ENCODE assay signal across 9 mouse cellular contexts in the genomic region with DNA sequence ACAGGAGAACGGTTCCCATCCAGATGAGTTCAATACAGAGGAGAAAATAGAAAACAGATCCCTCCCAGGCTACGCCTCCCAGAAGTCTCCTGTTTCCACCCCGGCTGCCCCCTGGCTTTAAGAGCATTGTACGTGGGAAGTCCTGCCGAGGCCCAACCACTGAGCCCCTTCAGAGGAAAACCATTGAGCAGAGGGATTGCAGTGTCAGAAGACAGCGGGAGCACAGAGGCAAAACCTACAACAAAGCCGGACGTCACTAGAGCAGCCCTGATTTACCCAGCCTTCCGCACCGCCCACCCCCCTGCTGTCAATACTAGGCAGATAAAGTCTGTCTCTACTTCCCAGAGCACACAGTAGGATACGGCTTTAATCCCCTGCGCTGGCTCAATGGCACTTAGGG. TPM values are rescaled to one million over a fixed set of nuclear protein-coding genes. Genes with fewer than 3 reads are reported as not detected.
A peak's percentile ranks its signal among the peaks of the same experiment; 100 is the strongest.
DNase-seq lines count a peak whose midpoint lies in the region; ATAC-seq and TF ChIP-seq lines count a peak whose summit lies in the region.
"Had no signal": no experiment of that assay in that cellular context is flagged by ENCODE, and none has a peak within 500 bp of the region (broad histone marks: within the 10 kb centered on the region; RNA-seq: fewer than 3 reads in every experiment).

No protein-coding gene starts in this region.

- WGBS in kidney, adult 2 months = 11% methylated on average over 12 of the region's 12 CpGs
- 2% methylated on average over 12 of the region's 12 CpGs for whole genome bisulfite sequencing in stomach, embryonic 16.5 days

- no peak for TF ChIP-seq CTCF in kidney, adult 2 months (conservative IDR thresholded peaks at IDR 0.05; ENCODE audit: insufficient read depth, insufficient read length, low read depth, low read length)

- peak; percentile 17 for DNase-seq in kidney, adult 2 months
- no peak for DNase-seq in kidney, adult 11 months
- peak; percentile 5 for DNase-seq in cerebellum, adult 8-10 months
- DNase-seq in forelimb bud, embryonic 11.5 days (ENCODE audit: low read depth, low spot score) = peak; percentile 72
- DNase-seq in kidney, postnatal 14 days = peak; percentile 28
- DNase-seq in lung, postnatal 10 days = peak; percentile 8
- no peak for DNase-seq in spleen, postnatal 14 days (ENCODE audit: low spot score in 2 of 2)

- peak overlapping the region; percentile 100 for H3K4me2 ChIP-seq in stomach, embryonic 16.5 days (ENCODE audit: low read depth, low read length)

- no peaks in the 10 kb centered on the region for H3K27me3 ChIP-seq in kidney, adult 2 months (replicated peaks; ENCODE audit: control insufficient read depth, insufficient read depth, low read length)
- H3K27me3 ChIP-seq in stomach, embryonic 16.5 days (ENCODE audit: control insufficient read depth, insufficient read depth, low read length) = peaks cover 14% of the 10 kb centered on the region

- H3K9ac ChIP-seq in stomach, embryonic 16.5 days (ENCODE audit: low read length) = peak overlapping the region; percentile 69

- H3K9me3 ChIP-seq in stomach, embryonic 16.5 days (replicated peaks; ENCODE audit: control insufficient read depth, low read length) = peaks cover 6% of the 10 kb centered on the region
- H3K9me3 ChIP-seq: G1E had no signal

- no peaks in the 10 kb centered on the region for H3K36me3 ChIP-seq in kidney, adult 2 months (ENCODE audit: control insufficient read depth, insufficient read depth, low read length)
- H3K36me3 ChIP-seq in stomach, embryonic 16.5 days (ENCODE audit: control insufficient read depth, insufficient read depth, low read length) = no peaks in the 10 kb centered on the region
- H3K36me3 ChIP-seq: G1E had no signal

- no peak overlapping the region for H3K27ac ChIP-seq in kidney, adult 2 months (ENCODE audit: insufficient read depth, low read depth, low read length)
- no peak overlapping the region for H3K27ac ChIP-seq in stomach, embryonic 16.5 days (ENCODE audit: low read length)

- no peak for ATAC-seq in stomach, embryonic 16.5 days (ENCODE audit: insufficient read depth, low FRiP score)

- TF ChIP-seq POLR2A in kidney, adult 2 months (IDR thresholded peaks at IDR 0.05; ENCODE audit: low read depth, low read length) = no peak

- H3K4me3 ChIP-seq in kidney, adult 2 months (ENCODE audit: insufficient read depth, low read depth, low read length) = peak overlapping the region; percentile 8; the same call in 1 of the 2 replicates
- peak overlapping the region; percentile 64 for H3K4me3 ChIP-seq in stomach, embryonic 16.5 days (replicated peaks; ENCODE audit: low read length)

- H3K4me1 ChIP-seq in kidney, adult 2 months (ENCODE audit: control insufficient read depth, insufficient read depth, low read length) = no peaks in the 10 kb centered on the region; the same call in 1 of the 2 replicates
- peaks cover 7% of the 10 kb centered on the region for H3K4me1 ChIP-seq in stomach, embryonic 16.5 days (ENCODE audit: control insufficient read depth, insufficient read depth, low read length)

RNA-seq across cellular contexts. Expression of gene Frzb, which starts 0.8 kb away (rescaled TPM):
- 6.8 and 8.3 TPM in 2 replicates for polyA plus RNA-seq in kidney, adult 2 months (2012; rRNA removed)
- 3.8 and 6.5 TPM in 2 replicates for polyA plus RNA-seq in stomach, embryonic 16.5 days (2015; fragmentation: Nextera tagmentation; extraction: Ambion mirVana)

Comparison
In these comparisons a context has a peak if more than half of its experiments do, and no peak if none do; other contexts are left out.
1. DNase-seq: peak in kidney, adult 2 months (single experiment), cerebellum, adult 8-10 months (single experiment), forelimb bud, embryonic 11.5 days (single experiment), kidney, postnatal 14 days (single experiment) and lung, postnatal 10 days (single experiment); none in kidney, adult 11 months (single experiment) and spleen, postnatal 14 days (0 of 2).